Mouse (Mus musculus) G1E-ER4 (cell line): ENCODE results near the gene Klhdc1. TPM values are rescaled to one million over a fixed set of nuclear protein-coding genes. Genes with fewer than 3 reads are reported as not detected.

Source experiments
- GATA1 ChIP-seq: IDR thresholded peaks from one replicate; pipeline ENCODE4 v1.8.0; 2012; ENCODE audit warnings: low read length, inconsistent platforms
- polyA plus RNA-seq: library from polyadenylated mRNA; stranded (reverse); fragments of >175 nt; gene quantifications from 2 replicates; pipeline ENCODE4 v1.2.3, GENCODE M21; 2012

Gene Klhdc1
- polyA plus RNA-seq, 1 experiment = 10.8 TPM

DNA sequence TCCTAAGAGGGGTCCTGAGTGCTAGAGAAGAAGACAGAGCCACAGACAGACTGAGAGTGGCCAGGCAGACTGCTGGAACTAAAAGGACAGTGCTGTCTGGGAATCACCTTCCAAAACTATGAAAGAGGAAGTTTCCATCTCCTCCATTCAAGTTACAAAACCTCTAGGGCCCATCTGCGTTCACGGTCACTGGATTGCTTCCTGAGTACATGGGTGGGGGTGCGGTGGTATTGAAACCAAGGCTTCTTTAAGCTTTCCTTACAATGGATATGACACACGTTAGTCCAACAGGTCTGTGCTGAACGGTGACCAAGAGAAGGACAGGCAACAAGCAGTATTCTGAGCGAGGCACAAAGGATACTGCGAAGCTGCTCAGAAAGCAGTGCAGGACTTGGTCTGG lies 26.6 kb upstream of the Klhdc1 start:
- no peak for TF ChIP-seq GATA1

- no peak for TF ChIP-seq GATA1
Measured at GRCm38 (mm10) chr12:69215000-69215785, 25.8 kb upstream of the Klhdc1 start.

GRCm38 (mm10) chr12:69216587-69216986 lies 24.4 kb upstream of the Klhdc1 start:
- no peak for TF ChIP-seq GATA1

DNA sequence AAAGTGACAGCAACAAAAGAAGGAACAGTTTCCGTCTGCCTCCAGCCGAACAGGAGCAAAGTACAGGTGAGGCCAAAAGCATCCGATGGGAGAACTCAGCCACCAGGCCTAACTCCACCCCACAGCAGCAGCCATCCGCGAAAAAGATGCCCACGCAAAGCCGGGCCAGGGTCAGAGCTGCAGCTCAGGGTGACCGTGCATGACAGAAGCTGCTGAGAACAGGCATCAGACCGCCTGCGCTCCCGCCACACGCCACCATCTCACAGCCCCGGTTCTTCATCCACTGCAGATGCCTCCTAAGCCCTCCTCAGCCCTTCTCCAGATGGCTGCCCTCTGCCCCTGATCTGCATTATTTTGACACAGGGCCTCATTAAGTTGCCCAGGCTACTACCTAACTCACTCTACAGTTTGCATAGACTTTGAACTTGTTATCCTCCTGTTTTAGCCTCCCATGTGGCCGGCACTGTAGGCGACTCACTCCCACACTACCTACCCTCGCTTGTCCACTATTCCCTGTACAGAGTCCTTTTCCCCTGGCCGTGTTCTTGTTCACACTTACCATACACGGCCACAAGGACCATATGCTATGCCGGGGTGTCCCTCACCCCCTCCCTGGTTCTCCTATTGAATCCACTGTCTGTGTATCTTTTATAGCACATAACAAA lies 20.2 kb upstream of the Klhdc1 start:
- no peak for TF ChIP-seq GATA1

GRCm38 (mm10) chr12:69227776-69228466 lies 13.1 kb upstream of the Klhdc1 start, which contains the start of gene Pole2:
Gene Pole2 (minus strand): TSS chr12:69228195.
- TF ChIP-seq GATA1 = no peak

GRCm38 (mm10) chr12:69229251-69229650 lies 11.7 kb upstream of the Klhdc1 start:
- no peak for TF ChIP-seq GATA1

DNA sequence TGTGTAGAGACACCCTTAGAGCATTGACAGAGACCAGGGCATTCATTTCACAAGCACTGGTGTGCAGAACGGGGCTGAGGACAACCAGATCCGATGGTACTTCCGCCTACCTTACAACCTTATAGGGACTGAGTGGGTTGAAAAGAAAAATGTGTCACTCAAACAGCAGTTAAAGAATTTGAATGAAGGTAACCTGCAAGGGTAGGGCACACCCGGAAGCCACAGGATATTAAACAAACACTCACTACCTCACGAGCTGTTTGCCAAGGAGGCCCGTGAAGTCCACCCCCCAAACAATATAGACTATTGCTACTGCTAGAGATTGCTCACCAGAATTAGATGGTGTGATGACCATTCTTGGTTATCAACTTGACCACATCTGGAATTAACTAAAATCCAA lies 5.2 kb upstream of the Klhdc1 start:
- TF ChIP-seq GATA1 = no peak

- TF ChIP-seq GATA1 = no peak
Measured at GRCm38 (mm10) chr12:69238284-69238683, 2.7 kb upstream of the Klhdc1 start.

DNA sequence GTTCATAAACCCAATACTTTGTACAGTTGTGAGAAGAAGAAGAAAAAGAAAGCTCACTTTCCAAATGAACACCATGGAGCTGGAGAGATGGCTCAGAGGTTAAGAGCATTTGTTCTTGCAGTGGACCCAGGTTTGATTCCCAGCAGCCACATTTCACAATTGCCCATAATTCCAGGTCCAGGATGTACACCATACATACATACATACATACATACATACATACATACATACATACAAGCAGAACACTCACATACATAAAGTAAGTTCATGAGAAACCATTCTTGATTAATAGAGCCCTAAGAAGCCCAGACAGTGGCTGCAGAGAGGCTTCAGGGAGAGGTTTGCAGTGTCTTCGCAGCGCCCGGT lies 412 bp downstream of the Klhdc1 start:
- no peak for TF ChIP-seq GATA1

DNA sequence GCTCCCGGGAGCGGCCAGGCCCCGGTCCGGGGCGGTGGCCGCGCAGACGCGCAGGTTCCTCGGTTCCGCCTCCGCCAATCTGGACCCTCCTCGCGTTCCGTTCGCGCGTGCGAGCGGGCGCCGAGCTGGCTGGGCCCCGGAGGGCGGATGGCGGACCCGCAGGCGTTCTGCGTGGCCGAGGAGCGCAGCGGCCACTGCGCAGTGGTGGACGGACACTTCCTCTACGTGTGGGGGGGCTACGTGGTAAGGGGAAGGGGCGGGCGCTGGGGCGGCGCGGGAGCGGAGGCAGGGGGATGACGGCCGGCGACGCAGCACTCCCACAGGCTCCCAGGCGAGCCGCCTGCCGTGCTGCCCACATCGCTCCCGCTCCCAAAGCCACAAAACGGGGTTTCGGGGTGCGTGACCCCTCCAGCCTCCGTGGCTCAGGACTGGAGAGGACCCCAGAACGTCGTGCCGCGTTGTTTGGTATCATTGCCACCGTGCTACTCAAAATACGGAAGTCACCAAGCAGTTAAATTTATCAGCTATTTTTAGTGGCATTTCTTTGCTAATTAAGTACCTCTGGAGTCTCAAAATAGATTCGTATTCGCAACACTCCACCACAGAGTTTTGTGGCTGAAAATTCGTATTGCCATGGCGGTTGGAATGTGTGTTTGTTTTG lies 925 bp downstream of the Klhdc1 start:
- TF ChIP-seq GATA1 = no peak

DNA sequence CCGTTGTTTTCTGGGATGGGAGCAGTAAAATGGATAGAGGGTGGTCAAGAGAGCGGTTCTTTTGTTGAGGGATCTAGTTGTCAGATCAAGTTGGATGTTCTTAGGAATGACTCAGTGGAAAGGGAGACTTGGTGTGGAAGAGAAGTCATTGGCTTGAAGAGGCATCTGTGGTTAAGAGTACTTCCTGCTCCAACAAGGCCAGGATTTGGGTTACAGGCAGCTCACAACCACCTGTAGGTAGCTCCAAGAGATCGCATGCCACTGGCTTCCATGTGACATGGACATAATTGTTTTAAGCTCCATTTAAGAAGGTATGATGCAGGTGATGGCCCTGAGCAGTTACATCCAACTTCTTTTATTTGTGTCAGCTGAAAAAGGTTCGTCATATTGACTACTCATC lies 8.8 kb downstream of the Klhdc1 start:
- TF ChIP-seq GATA1 = no peak

DNA sequence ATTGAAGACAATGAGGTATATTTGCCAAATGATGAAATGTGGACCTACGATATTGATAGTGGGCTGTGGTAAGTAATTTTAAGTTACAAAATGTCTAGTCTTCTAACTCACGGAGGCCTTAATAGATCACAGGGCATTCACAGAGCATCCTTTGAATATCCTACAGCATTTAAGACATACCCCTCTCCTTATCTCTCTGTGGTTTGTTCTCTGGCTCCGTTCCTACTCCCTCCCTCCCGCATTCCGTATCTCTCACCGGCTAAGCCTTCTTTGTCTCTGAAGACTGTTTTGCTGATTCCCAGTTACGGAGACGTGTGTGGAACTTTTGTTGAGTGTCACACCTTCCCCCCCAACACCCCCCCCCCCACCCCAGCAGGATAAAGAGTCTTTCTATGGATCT lies 9.8 kb downstream of the Klhdc1 start:
- TF ChIP-seq GATA1 = no peak

GRCm38 (mm10) chr12:69253806-69254205 lies 12.8 kb downstream of the Klhdc1 start:
- TF ChIP-seq GATA1 = no peak

- no peak for TF ChIP-seq GATA1
Measured at GRCm38 (mm10) chr12:69257836-69258235, 16.9 kb downstream of the Klhdc1 start.

DNA sequence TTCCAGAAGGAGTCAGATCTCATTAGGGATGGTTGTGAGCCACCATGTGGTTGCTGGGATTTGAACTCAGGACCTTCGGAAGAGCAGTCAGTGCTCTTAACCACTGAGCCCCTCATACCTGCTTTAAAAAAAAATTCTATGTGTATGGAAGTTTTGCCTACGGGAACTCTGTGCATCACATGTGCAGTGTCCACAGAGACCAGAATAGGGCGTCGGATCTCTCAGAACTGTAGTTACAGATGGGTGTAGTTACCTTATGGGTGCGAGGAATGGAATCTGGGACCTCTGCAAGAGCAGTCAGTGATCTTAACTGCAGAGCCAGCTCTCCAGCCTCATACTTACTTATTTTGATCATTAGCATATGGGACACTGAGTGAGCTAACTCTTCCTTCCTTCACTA lies 21.3 kb downstream of the Klhdc1 start:
- no peak for TF ChIP-seq GATA1

GRCm38 (mm10) chr12:69265031-69265430 lies 24.1 kb downstream of the Klhdc1 start:
- no peak for TF ChIP-seq GATA1
